Mouse (Mus musculus): Measurements from ENCODE around the gene Fbxo8. TPM values are rescaled to one million over a fixed set of nuclear protein-coding genes. Genes with fewer than 3 reads are reported as not detected.

Gene Fbxo8
- polyA plus RNA-seq (2017; shearing (Covaris generic)), result 53.5 TPM

GRCm38 (mm10) chr8:56550558-56551360, at the start of gene Fbxo8, which contains the start of gene Cep44:
Gene Fbxo8, plus strand, starts transcription at chr8:56551090.
Gene Cep44, minus strand, starts transcription at chr8:56551047.

Other genes starting within 250 kb of the Fbxo8 start
- 31.0 TPM for gene Cep44, start within 50 bp of the Fbxo8 start, polyA plus RNA-seq (2017; shearing (Covaris generic))

Data from activated CD4-positive, CD25-positive, alpha-beta regulatory T cell, adult 9 weeks (primary cell).